ENCODE assay signal across 8 mouse cellular contexts in the genomic region with DNA sequence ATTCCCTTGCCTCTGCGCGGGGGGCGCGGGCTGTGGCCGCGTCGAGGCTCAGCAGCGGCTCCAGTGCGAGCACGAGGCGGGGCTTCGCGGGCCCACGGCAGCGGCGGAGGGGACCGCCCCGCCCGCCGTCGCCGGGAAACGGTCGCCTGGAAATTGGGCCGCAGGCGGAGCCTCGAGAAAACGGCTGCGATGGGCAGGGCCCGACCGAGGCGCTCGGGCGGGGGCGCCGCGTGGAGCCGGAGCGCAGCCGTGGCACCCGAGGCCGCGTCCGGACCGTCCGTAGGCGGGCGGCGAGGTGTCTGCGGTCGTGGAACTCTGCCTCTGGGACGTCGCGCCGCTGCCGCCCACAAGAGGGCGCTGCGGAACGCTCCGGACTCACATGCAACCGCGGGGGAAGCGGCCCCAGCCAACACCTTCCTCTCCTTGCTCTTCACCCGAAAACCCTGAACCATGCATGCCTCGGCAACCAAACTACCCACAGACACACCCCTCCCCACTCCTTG. TPM values are rescaled to one million over a fixed set of nuclear protein-coding genes. Genes with fewer than 3 reads are reported as not detected.
DNase-seq lines count a peak whose midpoint lies in the region; ATAC-seq lines count a peak whose summit lies in the region.

Gene Gm49601 (minus strand): TSS at position 52 of the 503 bp plus-strand sequence.

- no peaks in the 10 kb centered on the region for H3K9me3 ChIP-seq in hindbrain, embryonic 13.5 days

- H3K4me3 ChIP-seq in hindbrain, embryonic 13.5 days: peak within 1 kb of the TSS; percentile 84

- peaks cover 53% of the 10 kb centered on the region for H3K4me1 ChIP-seq in hindbrain, embryonic 13.5 days (replicated peaks)

- peak; percentile 14 for ATAC-seq in hindbrain, embryonic 13.5 days (ENCODE audit: low FRiP score)

- under 1% methylated on average over 56 of the region's 65 CpGs for WGBS in hindbrain, embryonic 13.5 days

- peak within 1 kb of the TSS; percentile 88 for H3K4me2 ChIP-seq in hindbrain, embryonic 13.5 days

- H3K36me3 ChIP-seq in hindbrain, embryonic 13.5 days: peaks cover 43% of the 10 kb centered on the region

- peak; percentile 91 for DNase-seq in Muller cell, postnatal 12 days (ENCODE audit: inconsistent ontology term)
- DNase-seq in cerebellum, adult 9-11 months: peak; percentile 91
- DNase-seq in frontal cortex, postnatal 14 days (ENCODE audit: low spot score in 2 of 2): peak; percentile 71 to 75
- DNase-seq in layer of hippocampus, postnatal 14 days (ENCODE audit: low spot score in 2 of 2): peak; percentile 85 to 88
- DNase-seq in lung, postnatal 14 days: peak; percentile 82
- peak; percentile 50 for DNase-seq in retina, adult 2 months (ENCODE audit: low read depth, low spot score)
- DNase-seq in thymus, postnatal 36 days: peak; percentile 82 to 83

- peak within 1 kb of the TSS; percentile 96 for H3K9ac ChIP-seq in hindbrain, embryonic 13.5 days

- peaks cover 51% of the 10 kb centered on the region for H3K27me3 ChIP-seq in hindbrain, embryonic 13.5 days

- no peak within 1 kb of the TSS for H3K27ac ChIP-seq in hindbrain, embryonic 13.5 days

RNA-seq across cellular contexts. Expression of gene Gm49601, which starts in this region (rescaled TPM):
- polyA plus RNA-seq in hindbrain, embryonic 13.5 days (2015; fragmentation: Nextera tagmentation; extraction: Ambion mirVana): 19.3 and 21.0 TPM in 2 replicates
- 100 to 1,000 TPM; 138 to 159 TPM for total RNA-seq in layer of hippocampus, postnatal 14 days (2021)
